ENCODE assay signal across 8 mouse cellular contexts in the genomic region with DNA sequence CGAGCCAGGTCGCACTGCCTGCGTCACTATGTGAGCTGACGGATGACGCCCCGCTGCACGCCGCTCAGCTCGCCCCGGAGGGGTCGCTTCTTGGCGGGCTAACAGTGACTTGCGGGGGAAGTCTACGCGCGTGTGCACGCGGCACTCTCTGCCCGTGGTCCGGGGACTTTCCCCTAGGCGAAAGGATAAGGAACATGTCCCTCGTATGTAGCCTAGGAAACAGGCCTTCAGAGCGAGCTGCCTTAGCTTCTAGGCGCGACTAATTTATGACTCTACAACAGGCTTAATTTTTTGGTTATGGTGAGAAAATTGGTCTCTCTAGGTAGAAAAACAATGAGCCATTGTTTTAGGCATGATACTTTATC. TPM values are rescaled to one million over a fixed set of nuclear protein-coding genes. Genes with fewer than 3 reads are reported as not detected.
A peak's percentile ranks its signal among the peaks of the same experiment; 100 is the strongest.
DNase-seq lines count a peak whose midpoint lies in the region; ATAC-seq and TF ChIP-seq lines count a peak whose summit lies in the region.

A gene (plus strand): TSS at position 80 of the 365 bp plus-strand sequence.

- peak; percentile 35 for TF ChIP-seq CTCF in lung, postnatal 0 days (IDR thresholded peaks at IDR 0.05)

- H3K36me3 ChIP-seq in hindbrain, embryonic 10.5 days = peaks cover 28% of the 10 kb centered on the region
- no peaks in the 10 kb centered on the region for H3K36me3 ChIP-seq in lung, postnatal 0 days (ENCODE audit: insufficient read depth, low read length)

- peak within 1 kb of the TSS; percentile 82 for H3K4me3 ChIP-seq in hindbrain, embryonic 10.5 days
- peak within 1 kb of the TSS; percentile 78 for H3K4me3 ChIP-seq in lung, postnatal 0 days (ENCODE audit: low read depth, low read length)

- H3K27ac ChIP-seq in hindbrain, embryonic 10.5 days = peak within 1 kb of the TSS; percentile 92
- peak within 1 kb of the TSS; percentile 70 for H3K27ac ChIP-seq in lung, postnatal 0 days (ENCODE audit: low read length)

- peak; percentile 97 for ATAC-seq in frontal cortex, adult (ENCODE audit: low TSS enrichment)
- ATAC-seq in lung, postnatal 0 days = peak; percentile 97

- whole genome bisulfite sequencing in hindbrain, embryonic 10.5 days = under 1% methylated on average over 25 of the region's 25 CpGs
- WGBS in lung, postnatal 0 days = under 1% methylated on average over 25 of the region's 25 CpGs

- peak; percentile 76 for TF ChIP-seq EP300 in lung, postnatal 0 days (IDR thresholded peaks at IDR 0.05)

- peaks cover 34% of the 10 kb centered on the region for H3K4me1 ChIP-seq in hindbrain, embryonic 10.5 days (replicated peaks)
- no peaks in the 10 kb centered on the region for H3K4me1 ChIP-seq in lung, postnatal 0 days (ENCODE audit: insufficient read depth, low read depth, low read length)

- peak within 1 kb of the TSS; percentile 66 for H3K9ac ChIP-seq in lung, postnatal 0 days (replicated peaks; ENCODE audit: low read depth)

- DNase-seq in MN1 (ENCODE audit: low spot score) = peak; percentile 94
- peak; percentile 97 for DNase-seq in cerebellum, adult 9-10 months
- DNase-seq in hindbrain, embryonic 10.5 days (ENCODE audit: low spot score) = peak; percentile 92
- DNase-seq in layer of hippocampus, adult 9-11 months = peak; percentile 98
- DNase-seq in lung, postnatal 0 days (ENCODE audit: low spot score) = peak; percentile 98
- peak; percentile 68 for DNase-seq in ovary, postnatal 14 days (ENCODE audit: low spot score)
- peak; percentile 94 for DNase-seq in thymus, postnatal 14 days

- peaks cover 6% of the 10 kb centered on the region; the same call in 1 of the 2 replicates for H3K27me3 ChIP-seq in hindbrain, embryonic 10.5 days (ENCODE audit: insufficient read depth, poor library complexity, severe bottlenecking)
- H3K27me3 ChIP-seq in lung, postnatal 0 days (replicated peaks; ENCODE audit: insufficient read depth, low read length) = no peaks in the 10 kb centered on the region

- peak within 1 kb of the TSS; percentile 87 for H3K4me2 ChIP-seq in lung, postnatal 0 days (replicated peaks; ENCODE audit: low read depth, low read length)

- H3K9me3 ChIP-seq in hindbrain, embryonic 10.5 days = 0 out of 2 replicates have a peak, but pooled peaks cover 6% of the 10 kb centered on the region
- H3K9me3 ChIP-seq in lung, postnatal 0 days (ENCODE audit: low read length) = no peaks in the 10 kb centered on the region

RNA-seq across cellular contexts. Expression of the gene that starts here (rescaled TPM):
- 45.2 and 50.9 TPM in 2 replicates for polyA plus RNA-seq in hindbrain, embryonic 10.5 days (2016; fragmentation: Nextera tagmentation; extraction: Ambion mirVana)
- 81.0 and 82.7 TPM in 2 replicates for polyA plus RNA-seq in lung, postnatal 0 days (2015; fragmentation: Nextera tagmentation; extraction: Ambion mirVana)

Comparison
In these comparisons a context has a peak if more than half of its experiments do, and no peak if none do; other contexts are left out.
1. Peak in every context shown above with its lines: DNase-seq, ATAC-seq, H3K4me3 ChIP-seq and H3K27ac ChIP-seq.